Mouse (Mus musculus) liver, postnatal 0 days (tissue): ENCODE measurements around the gene Gm20388. TPM values are rescaled to one million over a fixed set of nuclear protein-coding genes. Genes with fewer than 3 reads are reported as not detected.

Experiments
- ATAC-seq: fragments of 200-750 bp; cut with Nextera tagmentation; 2 replicates; pipeline ENCODE4 v1.8.0; 2017; ENCODE audit warnings: mild to moderate bottlenecking, moderate library complexity
- DNase-seq: peaks from one replicate; pipeline ENCODE4 v3.0.0-alpha.2; 2016
- H3K27ac ChIP-seq: fragments of 300-500 bp; sonication (generic); 2 replicates; pipeline ENCODE4 v1.5.1; 2014; ENCODE audit warnings: antibody characterized with exemption, moderate library complexity, mild to moderate bottlenecking, low read depth
- H3K27me3 ChIP-seq: fragments of 300-500 bp; sonication (generic); 2 replicates; pipeline ENCODE4 v1.6.1; 2014; ENCODE audit warnings: low read length, control low read depth, mixed read lengths; ENCODE audit not compliant: insufficient read depth
- H3K36me3 ChIP-seq: fragments of 300-500 bp; sonication (generic); replicated peaks from 2 replicates; pipeline ENCODE4 v1.6.1; 2014; ENCODE audit warnings: mild to moderate bottlenecking, control low read depth, low read length, moderate library complexity, mixed read lengths; ENCODE audit not compliant: insufficient read depth
- H3K4me1 ChIP-seq: fragments of 300-500 bp; sonication (generic); 2 replicates; pipeline ENCODE4 v1.6.1; 2014; ENCODE audit warnings: antibody characterized with exemption, mild to moderate bottlenecking, control low read depth; ENCODE audit not compliant: insufficient read depth
- H3K4me2 ChIP-seq: fragments of 300-500 bp; sonication (generic); 2 replicates; pipeline ENCODE4 v1.6.1; 2014; ENCODE audit warnings: low read depth, mild to moderate bottlenecking, low read length, moderate library complexity, mixed read lengths
- H3K4me3 ChIP-seq: fragments of 300-500 bp; sonication (generic); 2 replicates; pipeline ENCODE4 v1.5.1; 2014; ENCODE audit warnings: low read depth, low read length
- H3K9ac ChIP-seq: fragments of 300-500 bp; sonication (generic); replicated peaks from 2 replicates; pipeline ENCODE4 v1.6.1; 2014; ENCODE audit warnings: mild to moderate bottlenecking, moderate library complexity
- H3K9me3 ChIP-seq: fragments of 300-500 bp; sonication (generic); 2 replicates; pipeline ENCODE4 v1.6.1; 2016; ENCODE audit warnings: mild to moderate bottlenecking, control low read depth, low read length, mixed read lengths
- CTCF ChIP-seq: sonication (generic); IDR thresholded peaks from 2 replicates; pipeline ENCODE4 v1.5.1; 2016; ENCODE audit warnings: antibody characterized with exemption, low read depth
- EP300 ChIP-seq: IDR thresholded peaks from 2 replicates; pipeline ENCODE4 v1.6.1; 2016; ENCODE audit warnings: antibody characterized with exemption, low read depth, mild to moderate bottlenecking
- WGBS: fragments of 180-500 bp; shearing (Covaris S2); extraction: QIAGEN DNeasy Blood & Tissue Kit; methylation state at CpG from one replicate; pipeline ENCODE4 v1.1.7; 2014; ENCODE audit not compliant: insufficient replicate concordance; 5-methylcytosine and 5-hydroxymethylcytosine counted together
- polyA plus RNA-seq: library from polyadenylated mRNA; unstranded; fragments of >200 nt; fragmentation: Nextera tagmentation; extraction: Ambion mirVana; gene quantifications from 2 replicates; pipeline ENCODE4 v1.2.1, GENCODE M21; 2015

Gene Gm20388
- polyA plus RNA-seq, 1 experiment from 2014 or later, result not detected

DNA sequence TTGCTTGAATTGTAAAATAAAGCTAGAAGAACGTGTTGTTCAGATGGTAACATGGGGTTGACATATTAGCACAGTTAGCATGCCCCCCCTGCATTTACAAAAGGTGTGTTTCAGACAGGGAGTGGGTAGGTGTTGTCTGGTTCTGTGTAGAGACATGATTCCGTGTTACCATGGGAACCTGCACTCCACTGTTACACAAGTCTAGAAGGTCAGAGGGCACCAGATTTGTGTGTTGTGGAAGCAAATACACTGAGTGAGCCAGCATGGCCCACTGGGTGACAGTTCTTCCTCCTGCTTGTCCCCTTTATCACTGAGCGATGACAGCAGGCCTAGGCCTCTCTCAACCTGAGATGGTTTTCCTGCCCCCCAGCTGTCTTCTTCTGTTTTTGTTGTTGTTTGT is 2085.3 kb downstream of the Gm20388 start:
- Histone ChIP-seq H3K4me1 (no peaks in the 10 kb centered on the region; the same call in 1 of the 2 replicates), H3K27me3 (no peaks in the 10 kb centered on the region), H3K27ac (no peak overlapping the region), H3K36me3 (peaks cover 66% of the 10 kb centered on the region), H3K9me3 (no peaks in the 10 kb centered on the region), H3K4me2 (no peak overlapping the region), H3K4me3 (no peak overlapping the region), H3K9ac (no peak overlapping the region)
- DNase-seq (peak; percentile 40), ATAC-seq (peak; percentile 83)
- WGBS, result 64% methylated on average over 3 of the region's 3 CpGs
- TF ChIP-seq EP300 (no peak), CTCF (no peak)

DNA sequence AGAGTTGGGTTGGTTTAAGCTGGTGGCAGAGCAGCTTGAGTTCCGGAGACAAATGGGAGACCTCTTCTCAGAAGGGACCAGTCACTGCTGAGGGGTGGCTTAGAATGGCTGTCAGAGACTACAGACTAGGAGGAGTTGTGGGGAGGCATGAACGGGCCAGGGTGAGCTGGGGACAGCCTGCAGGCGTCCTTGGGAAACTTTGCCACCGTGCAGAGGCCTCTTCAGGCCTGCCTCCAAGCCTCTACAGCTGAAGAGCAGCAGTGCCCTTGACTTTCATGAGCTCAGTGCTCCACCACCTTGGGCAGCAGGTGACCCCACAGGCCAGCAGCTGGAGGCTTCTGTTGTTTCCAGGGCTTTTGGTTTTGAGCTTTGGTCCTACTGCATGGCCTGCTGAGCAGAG is 2088.0 kb downstream of the Gm20388 start:
- peaks cover 64% of the 10 kb centered on the region for H3K36me3 ChIP-seq
- 84% methylated on average over 4 of the region's 4 CpGs for WGBS
- no peak overlapping the region for H3K27ac ChIP-seq

DNA sequence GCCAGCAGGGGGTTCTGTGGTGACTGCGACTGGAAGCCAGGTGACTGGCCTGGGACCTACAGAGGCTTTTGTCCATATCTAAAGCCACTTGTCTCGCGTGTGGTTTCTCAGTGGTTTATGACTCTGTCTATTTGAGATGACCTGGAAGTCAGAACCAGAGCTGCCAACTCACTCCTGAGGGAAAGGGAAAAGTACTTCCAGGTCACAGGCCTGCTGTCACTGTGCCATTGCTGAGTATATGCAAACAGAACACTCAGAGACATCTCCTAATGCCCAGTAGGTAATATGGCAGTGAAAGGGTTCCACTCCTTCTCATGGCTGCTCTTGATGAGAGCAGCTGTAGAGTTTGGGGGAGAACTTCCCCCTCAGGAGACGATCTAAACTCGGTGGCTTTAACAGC is 2088.6 kb downstream of the Gm20388 start:
- Histone ChIP-seq H3K4me2 (no peak overlapping the region), H3K4me3 (no peak overlapping the region), H3K36me3 (peaks cover 64% of the 10 kb centered on the region), H3K9ac (no peak overlapping the region), H3K27me3 (no peaks in the 10 kb centered on the region), H3K27ac (no peak overlapping the region), H3K9me3 (no peaks in the 10 kb centered on the region), H3K4me1 (no peaks in the 10 kb centered on the region; the same call in 1 of the 2 replicates)
- WGBS, result 64% methylated on average over 5 of the region's 5 CpGs
- DNase-seq (no peak), ATAC-seq (no peak)
- TF ChIP-seq EP300, result no peak
- no peak for TF ChIP-seq CTCF

More for the DNA sequence above, 2088.0 kb downstream of the Gm20388 start:
- Histone ChIP-seq H3K27me3 (no peaks in the 10 kb centered on the region), H3K4me2 (no peak overlapping the region), H3K9ac (no peak overlapping the region), H3K9me3 (no peaks in the 10 kb centered on the region), H3K4me1 (no peaks in the 10 kb centered on the region; the same call in 1 of the 2 replicates), H3K4me3 (no peak overlapping the region)
- no peak for TF ChIP-seq EP300
- no peak for TF ChIP-seq CTCF
- ATAC-seq, result no peak
- DNase-seq, result no peak

DNA sequence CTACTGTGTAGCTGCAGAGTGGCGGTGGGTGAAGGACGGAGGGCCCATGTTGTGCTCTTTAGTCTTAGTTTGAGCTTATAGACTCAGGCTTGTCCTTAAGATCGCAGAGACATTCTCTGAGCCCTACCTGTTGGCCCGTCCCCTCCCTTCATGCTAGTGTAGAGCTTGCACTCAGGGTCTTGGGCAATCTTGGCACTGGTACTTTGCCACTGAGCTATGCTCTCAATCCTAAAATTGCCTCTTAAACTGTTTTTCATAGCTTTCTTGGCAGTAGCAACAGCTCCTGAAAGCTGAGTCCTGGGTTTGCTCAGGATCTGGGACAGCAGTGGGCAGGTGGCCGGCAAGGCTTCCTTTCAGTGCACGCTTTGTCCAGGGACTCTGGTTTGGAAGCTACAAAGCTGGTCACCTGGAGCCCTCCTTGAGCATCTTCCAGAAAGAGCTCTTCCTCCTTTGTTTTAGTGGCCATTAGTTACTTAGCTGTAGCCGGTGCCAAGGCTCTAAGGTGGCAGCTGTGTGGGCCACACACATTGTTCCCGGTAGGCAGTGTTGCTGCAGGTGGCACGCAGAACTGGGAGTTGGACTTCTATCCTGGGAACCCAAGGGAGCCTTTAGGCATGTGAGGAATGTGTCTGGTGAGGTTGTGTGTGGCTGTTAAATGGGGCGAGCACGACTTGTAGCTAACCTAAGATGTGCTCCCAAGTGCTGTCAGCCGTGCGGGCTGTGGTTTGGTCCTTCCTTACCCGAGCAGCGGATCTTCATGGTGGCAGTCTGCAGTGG is 2090.9 kb downstream of the Gm20388 start:
- TF ChIP-seq EP300, result no peak
- no peaks in the 10 kb centered on the region; the same call in 1 of the 2 replicates for H3K4me1 ChIP-seq
- no peak overlapping the region for H3K4me2 ChIP-seq
- H3K9ac ChIP-seq, result no peak overlapping the region
- no peaks in the 10 kb centered on the region for H3K9me3 ChIP-seq
- no peak overlapping the region for H3K27ac ChIP-seq
- H3K4me3 ChIP-seq, result no peak overlapping the region
- ATAC-seq (no peak), DNase-seq (no peak)
- no peaks in the 10 kb centered on the region for H3K27me3 ChIP-seq
- H3K36me3 ChIP-seq, result peaks cover 55% of the 10 kb centered on the region
- 89% methylated on average over 15 of the region's 15 CpGs for WGBS

DNA sequence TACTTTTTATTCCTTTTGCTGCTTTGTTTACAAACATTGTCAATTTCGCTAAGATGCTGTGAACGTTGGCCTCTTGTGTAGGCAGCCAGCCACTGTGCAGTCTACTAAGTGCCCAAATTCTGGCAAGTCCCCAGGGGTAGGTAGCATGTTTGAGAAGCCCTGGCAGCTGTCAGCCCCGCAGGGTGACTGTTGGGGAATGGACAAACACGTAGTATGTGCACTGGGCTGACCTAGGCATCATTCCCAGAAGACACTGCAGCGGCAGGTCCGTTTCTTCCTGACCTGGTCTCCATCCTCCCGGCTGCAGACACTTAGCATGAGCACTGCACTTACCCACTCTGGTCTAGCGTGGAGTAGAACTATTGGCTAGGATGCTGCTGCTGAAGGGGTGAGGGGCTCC is 2093.0 kb downstream of the Gm20388 start:
- peaks cover 53% of the 10 kb centered on the region for H3K36me3 ChIP-seq

DNA sequence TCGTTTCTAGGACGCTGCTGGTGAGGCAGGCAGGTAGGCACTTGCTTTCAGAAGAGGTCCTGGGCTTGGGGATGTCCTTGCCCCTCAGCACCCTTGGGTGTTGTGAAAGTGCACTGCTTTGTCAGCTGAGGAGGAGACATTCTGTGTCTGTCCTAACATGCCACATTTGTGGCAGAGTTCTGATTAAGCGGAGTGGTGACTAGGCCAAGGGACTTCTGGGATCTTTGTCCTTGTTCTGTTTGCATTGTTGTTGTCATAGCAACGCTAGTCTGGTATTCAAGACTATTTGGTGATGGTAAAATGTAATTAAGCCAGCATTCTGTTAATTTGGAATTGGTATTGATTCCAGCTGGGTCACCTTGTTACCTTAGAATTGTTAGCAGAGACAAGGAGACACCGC is 2093.5 kb downstream of the Gm20388 start:
- no peak for DNase-seq
- ATAC-seq, result no peak
- WGBS, result 78% methylated on average over 5 of the region's 5 CpGs
- Histone ChIP-seq H3K27ac (no peak overlapping the region), H3K4me2 (no peak overlapping the region), H3K4me1 (no peaks in the 10 kb centered on the region; the same call in 1 of the 2 replicates), H3K9me3 (no peaks in the 10 kb centered on the region), H3K9ac (no peak overlapping the region), H3K4me3 (no peak overlapping the region), H3K36me3 (peaks cover 53% of the 10 kb centered on the region), H3K27me3 (no peaks in the 10 kb centered on the region)
- no peak for TF ChIP-seq CTCF
- no peak for TF ChIP-seq EP300

More for the DNA sequence above, 2093.0 kb downstream of the Gm20388 start:
- 80% methylated on average over 8 of the region's 8 CpGs for WGBS
- no peaks in the 10 kb centered on the region; the same call in 1 of the 2 replicates for H3K4me1 ChIP-seq
- ATAC-seq (no peak), DNase-seq (no peak)
- no peaks in the 10 kb centered on the region for H3K9me3 ChIP-seq
- H3K27ac ChIP-seq, result no peak overlapping the region
- H3K27me3 ChIP-seq, result no peaks in the 10 kb centered on the region
- H3K4me3 ChIP-seq, result no peak overlapping the region
- no peak overlapping the region for H3K9ac ChIP-seq
- no peak overlapping the region for H3K4me2 ChIP-seq
- TF ChIP-seq CTCF (no peak), EP300 (no peak)
